8 mouse cellular contexts compared by ENCODE assay signal in the genomic region with DNA sequence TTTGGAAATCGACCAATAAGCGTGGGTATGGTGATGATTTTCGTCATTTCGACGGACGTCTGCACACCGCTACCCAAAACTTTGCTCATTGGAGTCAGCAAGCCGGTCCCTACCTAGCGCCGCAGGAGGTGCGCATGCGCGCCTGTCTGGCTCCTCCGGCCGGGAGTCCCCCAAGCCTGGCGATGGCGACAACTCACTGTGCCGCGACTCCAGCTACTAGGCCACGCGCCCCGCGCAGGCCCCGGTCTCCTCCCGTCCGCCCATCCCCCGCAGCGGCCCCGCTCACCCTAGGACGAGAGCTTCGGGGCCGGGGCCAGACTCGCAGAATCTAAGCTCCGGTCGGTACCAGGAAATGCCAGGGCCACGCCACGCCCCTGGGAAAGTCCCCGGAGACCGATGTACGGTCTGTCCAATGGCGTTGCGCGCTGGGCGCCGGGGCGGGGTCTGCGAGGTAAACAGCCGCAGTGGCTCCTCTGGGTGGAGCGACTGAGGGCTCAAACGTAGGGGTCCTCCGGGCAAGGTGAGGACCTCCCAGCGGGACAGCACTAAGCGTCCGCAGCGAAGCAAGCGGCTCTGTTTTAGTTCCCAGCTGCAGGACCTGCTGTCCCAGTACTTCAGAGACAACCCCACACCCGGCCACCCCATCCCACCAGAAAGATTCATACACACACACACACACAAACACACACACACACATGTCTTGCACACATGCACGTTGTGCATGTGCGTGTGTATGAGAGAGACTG. TPM values are rescaled to one million over a fixed set of nuclear protein-coding genes. Genes with fewer than 3 reads are reported as not detected.
DNase-seq lines count a peak whose midpoint lies in the region; ATAC-seq and TF ChIP-seq lines count a peak whose summit lies in the region.

No protein-coding gene starts in this region.

- peak overlapping the region; percentile 77 for H3K27ac ChIP-seq in bone marrow macrophage, adult 2 months (ENCODE audit: insufficient read depth, low read depth, low read length)
- H3K27ac ChIP-seq in embryonic fibroblast, embryonic 13.5 days (ENCODE audit: insufficient read depth, low read length), result peak overlapping the region; percentile 80
- peak overlapping the region; percentile 98 for H3K27ac ChIP-seq in heart, embryonic 10.5 days
- H3K27ac ChIP-seq in kidney, embryonic 15.5 days, result peak overlapping the region; percentile 91

- TF ChIP-seq POLR2A in bone marrow macrophage, adult 2 months (IDR thresholded peaks at IDR 0.05; ENCODE audit: borderline replicate concordance, low read depth, low read length), result no peak
- TF ChIP-seq POLR2A in embryonic fibroblast, embryonic 13.5 days (IDR thresholded peaks at IDR 0.05; ENCODE audit: low read depth, low read length), result peak; percentile 74

- H3K9ac ChIP-seq in kidney, embryonic 15.5 days, result peak overlapping the region; percentile 71

- no peaks in the 10 kb centered on the region for H3K9me3 ChIP-seq in heart, embryonic 10.5 days
- no peaks in the 10 kb centered on the region for H3K9me3 ChIP-seq in kidney, embryonic 15.5 days (replicated peaks)

- peak overlapping the region; percentile 65 for H3K4me2 ChIP-seq in kidney, embryonic 15.5 days

- H3K27me3 ChIP-seq in heart, embryonic 10.5 days (ENCODE audit: insufficient read depth, poor library complexity, severe bottlenecking), result no peaks in the 10 kb centered on the region
- H3K27me3 ChIP-seq in kidney, embryonic 15.5 days, result no peaks in the 10 kb centered on the region

- WGBS in heart, embryonic 10.5 days, result under 1% methylated on average over 59 of the region's 59 CpGs
- WGBS in kidney, embryonic 15.5 days, result under 1% methylated on average over 59 of the region's 59 CpGs

- peak overlapping the region; percentile 89 for H3K4me3 ChIP-seq in bone marrow macrophage, adult 2 months (ENCODE audit: insufficient read depth, low read length)
- H3K4me3 ChIP-seq in embryonic fibroblast, embryonic 13.5 days (ENCODE audit: insufficient read depth, low read length), result peak overlapping the region; percentile 78
- H3K4me3 ChIP-seq in heart, embryonic 10.5 days, result peak overlapping the region; percentile 94
- peak overlapping the region; percentile 78 for H3K4me3 ChIP-seq in kidney, embryonic 15.5 days (replicated peaks)

- peaks cover 2% of the 10 kb centered on the region; the same call in 1 of the 2 replicates for H3K36me3 ChIP-seq in heart, embryonic 10.5 days
- H3K36me3 ChIP-seq in kidney, embryonic 15.5 days, result no peaks in the 10 kb centered on the region

- peaks cover 75% of the 10 kb centered on the region for H3K4me1 ChIP-seq in bone marrow macrophage, adult 2 months (ENCODE audit: control insufficient read depth, insufficient read depth, low read length)
- H3K4me1 ChIP-seq in embryonic fibroblast, embryonic 13.5 days (ENCODE audit: control insufficient read depth, insufficient read depth, low read length), result peaks cover 8% of the 10 kb centered on the region; the same call in 1 of the 2 replicates
- peaks cover 57% of the 10 kb centered on the region for H3K4me1 ChIP-seq in heart, embryonic 10.5 days
- H3K4me1 ChIP-seq in kidney, embryonic 15.5 days, result peaks cover 22% of the 10 kb centered on the region

- DNase-seq in A20 (ENCODE audit: low read depth, low spot score) (peak; percentile 100), liver (peak; percentile 99)
- DNase-seq in heart, embryonic 10.5 days (ENCODE audit: low spot score), result peak; percentile 98
- peak; percentile 98 to 99 for DNase-seq in spleen, postnatal 4 days (ENCODE audit: low spot score in 2 of 2)

- peak; percentile 99 for ATAC-seq in kidney, embryonic 15.5 days (replicated peaks; ENCODE audit: low FRiP score)
- ATAC-seq in monocyte, adult 5-6 weeks (replicated peaks; ENCODE audit: insufficient number of reproducible peaks, low FRiP score, low TSS enrichment, poor library complexity, severe bottlenecking), result peak; percentile 89

- TF ChIP-seq CTCF in bone marrow macrophage, adult 2 months (IDR thresholded peaks at IDR 0.05; ENCODE audit: low read depth, low read length), result no peak
- no peak for TF ChIP-seq CTCF in embryonic fibroblast, embryonic 13.5 days (IDR thresholded peaks at IDR 0.05; ENCODE audit: borderline replicate concordance, insufficient read depth, low read length)

RNA-seq across cellular contexts. Expression of a gene that starts 6.8 kb away (rescaled TPM):
- 70.3 and 72.2 TPM in 2 replicates for polyA plus RNA-seq in bone marrow macrophage, adult 2 months (2012; ENCODE audit: insufficient read depth, insufficient read length, missing spikeins)
- 14.4 and 18.4 TPM in 2 replicates for polyA plus RNA-seq in embryonic fibroblast, embryonic 13.5 days (2011; ENCODE audit: insufficient read length, low read depth, missing spikeins)
- polyA plus RNA-seq in heart, embryonic 10.5 days (2016; fragmentation: Nextera tagmentation; extraction: Ambion mirVana), result 22.7 and 23.7 TPM in 2 replicates
- 16.8 and 20.7 TPM in 2 replicates for polyA plus RNA-seq in kidney, embryonic 15.5 days (2015; fragmentation: Nextera tagmentation; extraction: Ambion mirVana)
- total RNA-seq in monocyte, adult 5-6 weeks (2017), result 62.1 to 83.4 TPM (median 78.5 TPM) in 3 replicates

RNA-seq across cellular contexts. Expression of a gene that starts 53.7 kb away (rescaled TPM):
- polyA plus RNA-seq in bone marrow macrophage, adult 2 months (2012; ENCODE audit: insufficient read depth, insufficient read length, missing spikeins), result 10.8 and 13.8 TPM in 2 replicates
- 58.7 and 65.8 TPM in 2 replicates for polyA plus RNA-seq in embryonic fibroblast, embryonic 13.5 days (2011; ENCODE audit: insufficient read length, low read depth, missing spikeins)
- polyA plus RNA-seq in heart, embryonic 10.5 days (2016; fragmentation: Nextera tagmentation; extraction: Ambion mirVana), result 1,153 and 1,643 TPM in 2 replicates
- polyA plus RNA-seq in kidney, embryonic 15.5 days (2015; fragmentation: Nextera tagmentation; extraction: Ambion mirVana), result 156 and 157 TPM in 2 replicates
- total RNA-seq in monocyte, adult 5-6 weeks (2017), result 0.29 TPM in 1 of 3 replicates, not detected in the others

Comparison
In these comparisons a context has a peak if more than half of its experiments do, and no peak if none do; other contexts are left out.
1. Peak in every context shown above with its lines: DNase-seq, ATAC-seq, H3K4me3 ChIP-seq and H3K27ac ChIP-seq.